Mouse (Mus musculus): Measurements from ENCODE around the gene Ffar1.
"Not testable (repeated sequence)": the region's sequence is repeated elsewhere in the genome, so short reads cannot be mapped to it uniquely, and the experiment has no call there.

Gene Ffar1

DNA sequence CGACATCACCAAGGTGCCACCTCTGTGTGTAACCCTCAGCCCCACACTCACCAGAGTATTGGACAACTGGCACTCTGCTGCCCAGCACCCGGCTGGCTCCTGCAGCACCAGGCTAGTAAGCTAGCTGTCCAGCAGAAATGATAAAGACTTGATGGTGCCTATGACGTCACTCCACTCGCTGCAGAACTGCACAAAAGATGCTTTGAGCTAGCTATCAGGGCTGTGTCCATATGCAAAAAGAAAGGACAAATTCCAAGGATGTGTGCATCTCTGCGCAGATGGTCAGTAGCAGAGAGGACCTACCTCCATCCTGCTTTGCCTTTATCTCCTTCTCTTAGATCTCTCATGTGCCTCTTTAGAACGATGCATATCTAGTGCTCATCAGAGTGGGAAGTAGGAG lies 5.3 kb downstream of the Ffar1 start, which contains the start of gene Ffar3:
Ffar3 (minus strand) TSS at position 101 of the 400 bp plus-strand sequence.
- in situ Hi-C loops (cut with MboI; ENCODE audit: unreplicated experiment in 2 of 2): no loop called here

- in situ Hi-C loops (cut with MboI; ENCODE audit: unreplicated experiment in 2 of 2): loop anchor here (5.0 kb wide), 1 partner anchor 34 kb away; no protein-coding TSS in a partner anchor
These were observed 9.9 kb downstream of the Ffar1 start for GRCm38 (mm10) chr7:30851421-30851820.

DNA sequence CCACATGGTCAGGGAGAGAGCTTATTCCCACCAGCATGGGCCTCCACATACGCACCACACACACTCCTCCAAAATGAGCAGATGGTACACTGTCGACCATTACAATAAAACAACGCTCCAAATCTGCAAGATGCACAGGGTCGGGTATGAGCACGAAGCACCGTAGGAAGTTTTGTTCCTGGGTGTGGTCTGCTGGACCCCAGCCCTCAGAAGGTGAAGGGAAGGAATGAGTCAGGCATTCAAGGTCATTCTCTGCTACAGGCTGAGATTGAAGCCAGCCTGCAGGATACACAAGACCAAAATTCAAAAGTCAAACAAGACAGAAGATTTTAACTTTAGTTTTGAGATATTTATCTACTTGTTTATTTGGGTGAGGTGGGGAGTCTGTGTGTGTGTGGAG lies 13.4 kb downstream of the Ffar1 start:
- in situ Hi-C loops (cut with MboI; ENCODE audit: unreplicated experiment in 2 of 2): no loop called here

DNA sequence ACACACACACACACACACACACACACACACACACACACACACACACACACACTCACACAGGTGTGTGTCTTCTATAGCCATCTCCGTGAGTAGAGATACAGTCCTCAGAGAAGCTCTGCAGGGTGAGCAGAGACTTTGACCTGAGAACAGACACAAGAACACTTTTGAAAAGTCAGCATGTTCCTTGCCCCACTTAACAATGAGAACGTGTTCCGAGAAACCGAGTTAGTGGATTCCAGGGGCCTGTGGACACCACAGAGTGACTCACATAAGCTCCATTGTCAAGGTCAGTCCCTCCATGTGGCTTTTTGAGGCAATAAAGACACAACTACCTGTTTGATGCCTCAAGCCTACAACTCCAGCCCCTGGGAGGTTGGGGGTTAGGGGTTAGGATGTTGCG lies 14.0 kb downstream of the Ffar1 start:
- in situ Hi-C loops (cut with MboI; ENCODE audit: unreplicated experiment in 2 of 2): no loop called here

- in situ Hi-C loops (cut with MboI; ENCODE audit: unreplicated experiment in 2 of 2): no loop called here
These were observed 14.8 kb downstream of the Ffar1 start for GRCm38 (mm10) chr7:30846505-30847053.

- in situ Hi-C loops (cut with MboI; ENCODE audit: unreplicated experiment in 2 of 2): no loop called here
These were observed 16.6 kb downstream of the Ffar1 start for GRCm38 (mm10) chr7:30844676-30845297.

DNA sequence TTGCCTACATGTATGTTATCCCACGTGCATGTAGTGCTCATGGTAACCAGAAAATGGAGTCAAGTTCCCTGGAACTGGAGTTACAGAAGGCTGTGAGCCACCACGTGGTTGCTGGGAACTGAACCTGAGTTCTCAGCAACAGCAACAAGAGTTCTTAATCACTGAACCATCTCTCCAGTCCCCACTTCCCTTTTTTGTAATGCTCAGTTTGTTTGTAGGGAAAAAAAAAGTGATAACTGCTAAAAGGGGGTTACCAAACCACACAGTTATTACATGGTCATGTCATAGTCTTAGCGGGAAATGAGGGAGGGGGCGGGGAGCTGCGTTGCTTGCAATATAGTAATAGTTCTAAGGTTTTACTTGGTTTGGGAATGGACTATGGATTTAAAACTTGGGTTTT lies 19.3 kb downstream of the Ffar1 start:
- in situ Hi-C loops (cut with MboI; ENCODE audit: unreplicated experiment in 2 of 2): no loop called here

DNA sequence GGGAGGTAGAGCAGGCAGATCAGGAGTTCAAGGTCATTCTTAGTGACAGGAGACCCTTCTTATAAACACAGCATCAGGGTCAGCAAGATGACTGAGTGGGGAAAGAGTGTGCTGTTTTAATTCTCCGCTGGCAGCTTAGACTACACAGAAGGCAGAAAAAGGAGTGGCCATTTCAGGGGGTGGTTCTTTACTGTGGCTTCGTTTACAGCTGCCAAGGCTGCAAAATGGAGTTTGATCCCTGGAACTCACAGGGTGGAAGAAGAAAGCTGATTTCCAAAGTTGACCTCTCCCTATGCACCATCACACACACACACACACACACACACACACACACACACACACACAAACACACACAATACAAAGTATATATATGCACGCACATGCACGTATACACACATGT lies 20.0 kb downstream of the Ffar1 start:
- in situ Hi-C loops (cut with MboI; ENCODE audit: unreplicated experiment in 2 of 2): no loop called here

DNA sequence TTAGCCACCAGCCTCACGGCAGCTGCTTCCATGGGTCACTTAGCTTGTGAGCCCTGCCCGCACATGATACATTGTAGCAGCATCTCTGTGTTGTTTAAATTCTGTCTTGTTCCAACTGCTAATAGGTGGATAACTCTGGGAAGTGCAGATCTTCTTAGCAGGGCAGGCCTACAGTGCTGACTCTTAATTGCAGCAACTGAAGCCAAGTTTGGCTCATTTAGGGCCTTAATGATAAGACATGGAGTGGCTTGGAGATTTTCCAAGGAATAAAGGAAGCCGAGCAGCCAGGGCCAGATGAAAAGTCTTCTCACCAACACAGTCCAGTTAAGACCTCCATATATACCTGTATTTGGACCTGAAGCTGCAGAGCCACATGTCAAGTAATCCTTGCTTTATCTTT lies 21.1 kb downstream of the Ffar1 start:
- in situ Hi-C loops (cut with MboI; ENCODE audit: unreplicated experiment in 2 of 2): no loop called here

DNA sequence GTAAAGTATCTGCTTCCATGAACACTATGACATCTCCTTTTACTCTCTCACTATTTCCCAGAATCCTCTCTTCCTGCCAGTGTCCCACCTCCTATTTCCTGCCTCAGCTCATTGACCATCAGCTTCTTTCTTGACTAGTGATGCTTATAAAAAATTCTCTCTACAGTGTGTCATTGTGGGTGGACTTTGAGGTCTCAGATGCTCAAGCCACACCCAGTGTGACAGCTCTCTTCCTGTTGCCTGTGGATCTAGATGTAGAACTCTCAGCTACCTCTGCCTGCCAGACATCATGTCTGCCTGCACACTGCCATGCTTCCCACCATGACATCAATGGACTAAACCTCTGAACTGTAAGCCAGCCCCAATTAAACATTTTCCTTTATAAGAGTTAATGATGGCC lies 24.1 kb downstream of the Ffar1 start:
- in situ Hi-C loops (cut with MboI; ENCODE audit: unreplicated experiment in 2 of 2): no loop called here

- in situ Hi-C loops (cut with MboI; ENCODE audit: unreplicated experiment in 2 of 2): not testable (repeated sequence)
These were observed 28.7 kb downstream of the Ffar1 start for GRCm38 (mm10) chr7:30832684-30833083.

- in situ Hi-C loops (cut with MboI; ENCODE audit: unreplicated experiment in 2 of 2): no loop called here
These were observed 29.1 kb downstream of the Ffar1 start for GRCm38 (mm10) chr7:30832261-30832660.

- in situ Hi-C loops (cut with MboI; ENCODE audit: unreplicated experiment in 2 of 2): no loop called here
These were observed 31.9 kb downstream of the Ffar1 start for GRCm38 (mm10) chr7:30829428-30829827.

- in situ Hi-C loops (cut with MboI; ENCODE audit: unreplicated experiment in 2 of 2): not testable (repeated sequence)
These were observed 32.5 kb downstream of the Ffar1 start for GRCm38 (mm10) chr7:30828871-30829270.

DNA sequence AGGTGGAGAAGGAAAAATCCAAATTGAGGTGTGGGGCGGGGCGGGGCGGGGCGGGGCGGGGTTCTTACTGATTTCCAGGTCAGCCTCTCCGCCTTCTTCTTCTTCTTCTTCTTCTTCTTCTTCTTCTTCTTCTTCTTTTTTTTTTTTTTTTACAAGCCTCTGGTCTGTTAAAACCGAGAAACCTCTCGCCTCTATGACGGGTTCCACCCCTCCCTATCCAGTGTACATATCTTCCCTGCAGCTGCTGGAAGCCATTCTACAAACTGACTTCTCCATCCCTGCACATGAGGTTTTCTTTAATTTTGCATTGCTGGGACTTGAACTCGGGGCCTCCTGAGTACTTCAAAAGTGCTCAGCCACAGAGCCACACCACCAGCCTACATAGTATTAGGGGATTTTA lies 34.7 kb downstream of the Ffar1 start:
- in situ Hi-C loops (cut with MboI; ENCODE audit: unreplicated experiment in 2 of 2): no loop called here

GRCm38 (mm10) chr7:30824306-30824705 lies 37.1 kb downstream of the Ffar1 start:
- in situ Hi-C loops (cut with MboI; ENCODE audit: unreplicated experiment in 2 of 2): no loop called here

- in situ Hi-C loops (cut with MboI; ENCODE audit: unreplicated experiment in 2 of 2): no loop called here
These were observed 37.7 kb downstream of the Ffar1 start, which contains the start of gene Ffar2 for GRCm38 (mm10) chr7:30823675-30824074. Ffar2 (minus strand) TSS chr7:30823775.

DNA sequence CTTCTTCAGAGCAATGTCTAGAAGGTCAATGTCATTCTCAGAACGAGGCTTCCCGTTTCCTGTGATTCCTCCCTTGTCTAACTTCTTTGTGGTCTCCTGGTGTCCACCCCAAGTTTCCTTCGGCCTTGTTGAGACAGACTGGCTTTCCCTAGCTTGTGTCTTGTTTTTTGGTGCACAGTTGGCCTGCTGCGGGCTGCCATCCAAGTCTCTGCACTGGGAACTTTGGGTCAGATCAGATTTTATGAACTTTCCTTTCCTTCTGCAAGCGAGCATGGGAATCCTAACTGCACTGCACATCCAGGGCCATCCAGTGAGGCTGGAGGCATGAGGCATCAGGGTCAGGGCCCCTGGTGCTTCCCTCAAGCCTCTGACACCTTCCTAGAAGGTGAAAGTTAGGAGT lies 39.8 kb downstream of the Ffar1 start:
- in situ Hi-C loops (cut with MboI; ENCODE audit: unreplicated experiment in 2 of 2): no loop called here

GRCm38 (mm10) chr7:30820854-30821445 lies 40.4 kb downstream of the Ffar1 start:
- in situ Hi-C loops (cut with MboI; ENCODE audit: unreplicated experiment in 2 of 2): no loop called here

DNA sequence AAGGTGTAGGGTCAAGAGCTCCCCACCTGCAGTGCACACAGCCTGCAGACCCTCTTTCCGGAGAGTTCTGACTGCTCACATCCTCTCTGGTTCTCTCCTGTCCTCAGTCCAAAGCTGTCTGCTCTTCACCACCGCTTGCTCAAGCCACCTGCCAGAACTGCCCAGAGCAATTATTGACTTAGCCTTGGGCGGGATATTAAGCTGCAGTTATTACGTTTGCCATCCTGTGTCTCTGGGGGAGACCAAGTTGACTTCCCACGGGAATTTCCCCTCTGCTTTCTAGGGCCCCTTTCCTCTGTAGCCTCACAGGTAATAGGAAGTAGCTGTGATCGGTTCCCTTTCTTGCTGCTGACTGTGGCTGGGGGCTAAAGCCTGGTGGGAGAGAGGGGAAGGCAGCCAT lies 41.2 kb downstream of the Ffar1 start:
- in situ Hi-C loops (cut with MboI; ENCODE audit: unreplicated experiment in 2 of 2): no loop called here

DNA sequence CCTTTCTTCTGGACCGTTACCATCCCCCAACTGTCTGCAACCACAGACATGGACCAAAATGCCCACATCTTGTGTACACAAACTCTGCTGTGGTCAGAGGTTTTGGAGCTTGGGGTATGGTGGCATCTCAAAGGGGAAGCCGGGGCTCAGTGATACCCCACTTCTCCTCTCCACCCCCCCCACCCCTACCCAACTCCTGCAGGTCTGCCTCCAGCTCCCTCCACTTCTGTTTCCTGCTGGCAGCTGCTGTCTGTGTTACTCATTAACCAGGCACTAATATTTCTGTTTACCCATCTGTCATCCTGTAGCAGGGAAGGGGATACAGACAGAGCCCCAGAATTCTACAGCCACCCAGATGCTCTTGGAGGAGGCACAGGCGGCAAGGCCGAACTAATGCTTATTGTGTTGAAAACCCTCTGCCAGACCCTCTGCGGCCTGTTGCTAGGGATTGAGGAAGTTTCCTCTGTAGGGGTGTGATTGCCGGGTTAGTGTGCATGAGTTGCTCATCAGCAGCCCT lies 49.0 kb downstream of the Ffar1 start:
- in situ Hi-C loops (cut with MboI; ENCODE audit: unreplicated experiment in 2 of 2): loop anchor here in 1 of 2 experiments (5.0 kb wide), 1 partner anchor 80 kb away; no protein-coding TSS in a partner anchor
